Mouse (Mus musculus) left cerebral cortex, postnatal 36 days (tissue): Measurements from ENCODE around the gene LTO1. TPM values are rescaled to one million over a fixed set of nuclear protein-coding genes. Genes with fewer than 3 reads are reported as not detected.
"Not testable (repeated sequence)": the region's sequence is repeated elsewhere in the genome, so short reads cannot be mapped to it uniquely, and the experiment has no call there.

Source experiments
- DNase-seq, 2 experiments: peaks; one replicate each; pipeline ENCODE4 v3.0.0; 2021 to 2022; ENCODE audit warnings: low spot score in 2 of 2, mixed read lengths in 1 of 2
- intact Hi-C: fragments of 180-260 bp; cut with DNase I; formaldehyde crosslinking; loops from one replicate; pipeline ENCODE4 v1.15.1; 2025
- total RNA-seq, 2 experiments: library from RNA; stranded (reverse); gene quantifications; 2 replicates each; pipeline ENCODE4 v1.2.3; 2021

LTO1 gene
- total RNA-seq, 2 experiments from 2014 or later = 23.7 to 32.4 TPM

GRCm38 (mm10) chr7:144905514-144905913 lies 9.4 kb upstream of the LTO1 start:
- intact Hi-C loops, DNase-seq: not testable (repeated sequence)

DNA sequence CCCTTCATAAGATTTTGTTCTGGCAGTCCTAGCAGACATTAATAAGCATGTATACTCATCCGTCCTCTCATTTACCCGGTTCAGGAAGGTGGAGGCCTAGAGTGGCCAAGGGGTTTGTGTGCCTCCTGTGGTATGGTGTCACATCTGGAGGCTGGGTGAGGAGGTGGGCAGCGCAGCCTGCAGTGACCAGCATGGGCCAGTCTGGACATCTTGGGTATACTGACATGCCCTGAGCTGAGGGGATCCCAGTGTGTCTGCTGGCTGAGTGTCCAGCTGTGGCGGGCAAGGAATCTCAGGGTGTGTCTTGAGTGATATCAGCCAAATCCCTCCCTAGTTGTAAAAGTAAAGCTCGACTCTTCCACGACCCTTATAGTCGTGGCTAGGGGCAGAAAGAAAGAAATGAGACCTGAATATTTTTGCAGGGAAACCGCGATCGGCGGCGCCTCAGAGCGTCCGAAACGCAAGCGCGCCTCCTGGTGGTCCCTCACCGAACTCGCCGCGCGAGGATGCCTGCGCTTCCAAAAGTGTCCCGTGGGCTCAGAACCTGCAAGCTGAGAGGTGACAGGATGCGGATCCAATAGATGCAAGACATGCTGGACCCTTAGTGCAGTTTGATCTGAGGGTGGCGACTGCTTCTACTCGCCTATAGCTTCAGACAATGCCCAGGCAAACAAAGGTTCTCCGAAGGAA lies 8.0 kb upstream of the LTO1 start:
- DNase-seq = peak; percentile 42 to 63
- intact Hi-C loops = no loop called here

DNA sequence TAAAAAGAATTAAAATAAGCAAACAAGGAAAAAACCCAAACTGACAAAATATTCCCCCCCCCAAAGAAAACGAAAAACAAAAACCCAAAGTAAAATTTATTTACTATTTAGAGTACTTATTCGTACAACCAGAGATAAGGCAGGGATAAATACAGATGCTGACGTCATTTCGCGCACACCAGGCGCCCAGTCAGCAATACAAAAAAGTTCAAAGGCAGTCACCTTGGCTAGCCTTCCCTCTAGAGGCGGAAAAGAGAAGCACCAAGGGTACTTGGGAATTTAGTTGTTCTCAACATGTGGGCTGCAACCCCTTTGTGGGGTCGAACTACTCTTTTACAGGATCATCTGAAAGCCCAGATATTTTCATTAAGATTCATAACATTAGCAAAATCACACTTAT lies 7.1 kb upstream of the LTO1 start:
- intact Hi-C loops = no loop called here
- no peak for DNase-seq

DNA sequence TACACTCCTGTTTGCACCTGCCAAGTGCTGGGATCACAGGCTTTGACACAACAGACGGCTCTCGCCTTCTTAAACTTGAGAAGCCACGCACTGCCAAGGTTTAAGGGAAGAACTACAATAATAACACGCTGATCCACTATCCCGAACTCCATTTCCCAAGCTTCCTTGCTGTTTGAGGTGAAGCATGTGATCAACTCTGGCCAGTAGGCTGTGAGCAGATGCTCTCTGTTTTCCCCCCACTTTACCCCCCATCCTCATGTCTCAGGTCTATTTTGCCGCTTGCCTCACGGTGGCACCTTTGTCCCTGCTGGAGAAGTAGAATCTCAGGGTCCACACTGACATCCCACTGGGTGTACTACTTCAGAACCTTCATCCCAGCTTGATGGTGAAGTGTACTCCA lies 6.2 kb upstream of the LTO1 start:
- intact Hi-C loops = no loop called here
- no peak for DNase-seq

GRCm38 (mm10) chr7:144911121-144911520 lies 3.8 kb upstream of the LTO1 start:
- intact Hi-C loops = no loop called here
- no peak for DNase-seq

DNA sequence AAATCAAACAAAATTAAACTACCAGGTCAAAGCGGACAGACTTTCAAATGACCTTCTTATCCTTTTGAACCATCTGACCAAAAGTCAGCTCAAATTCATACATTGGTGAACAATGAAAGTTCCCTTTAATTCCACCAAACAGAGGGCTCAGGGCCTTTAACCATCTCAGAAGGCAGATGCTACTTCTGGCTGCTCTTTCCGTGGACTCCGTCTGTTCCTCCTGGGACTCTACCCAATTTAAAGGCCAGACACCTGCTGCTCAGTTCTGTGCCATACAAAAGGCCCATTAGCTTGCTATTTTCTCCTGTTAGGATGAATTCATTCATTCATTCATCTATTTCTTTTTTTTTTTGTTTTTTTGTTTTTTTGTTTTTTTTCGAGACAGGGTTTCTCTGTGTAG lies 2.0 kb upstream of the LTO1 start:
- intact Hi-C loops = no loop called here
- no peak for DNase-seq

- peak; percentile 69 to 84 for DNase-seq
- intact Hi-C loops = no loop called here
These were observed 478 bp upstream of the LTO1 start for GRCm38 (mm10) chr7:144914296-144914947.

GRCm38 (mm10) chr7:144918823-144919222 lies 3.9 kb downstream of the LTO1 start:
- DNase-seq = no peak
- intact Hi-C loops = no loop called here

GRCm38 (mm10) chr7:144927591-144927990 lies 12.7 kb downstream of the LTO1 start:
- DNase-seq = no peak

DNA sequence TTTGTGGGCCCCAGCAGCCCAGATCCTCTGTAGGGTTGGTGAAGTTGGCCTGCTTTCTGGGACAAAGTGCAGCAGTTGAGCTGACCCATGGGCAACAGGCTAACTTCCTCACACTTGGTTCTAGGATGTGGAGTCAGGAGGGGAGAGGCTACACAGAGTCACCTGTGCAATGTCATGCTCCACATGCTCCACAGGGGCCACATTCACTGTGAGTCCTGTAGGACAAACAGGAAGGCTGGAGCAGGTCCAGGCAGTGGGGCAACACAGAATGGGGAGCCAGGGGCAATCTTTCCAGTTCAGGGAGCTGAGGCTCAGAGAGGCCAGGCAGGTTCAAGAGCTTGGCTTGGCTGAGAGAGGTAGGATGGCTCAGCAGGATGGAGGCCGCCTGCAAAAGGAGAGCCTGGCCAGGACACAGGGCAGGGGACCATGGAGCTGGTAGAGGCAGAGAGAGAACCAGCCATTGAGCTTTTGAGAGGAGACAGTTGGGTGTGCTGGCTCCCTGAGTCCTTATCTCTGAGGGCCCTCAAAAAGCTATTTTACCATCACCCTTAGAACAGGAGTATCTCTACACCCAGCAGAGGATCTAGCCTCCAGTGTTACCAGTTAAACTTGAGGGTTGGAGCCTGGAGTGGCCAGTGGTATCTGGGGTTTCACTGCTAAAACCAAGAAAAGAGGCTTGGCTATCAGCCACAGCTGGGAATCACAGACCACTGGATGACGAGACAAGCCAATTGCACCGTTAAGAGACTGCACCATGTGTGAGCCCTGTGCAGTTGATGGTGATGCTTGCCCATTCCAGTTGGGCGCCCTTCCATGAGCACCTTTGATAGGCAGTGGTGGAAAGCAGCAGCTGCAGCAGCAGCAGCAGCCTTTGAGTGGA lies 13.3 kb downstream of the LTO1 start:
- intact Hi-C loops = no loop called here
- no peak for DNase-seq

More at GRCm38 (mm10) chr7:144927591-144927990, 12.7 kb downstream of the LTO1 start:
- intact Hi-C loops = no loop called here

DNA sequence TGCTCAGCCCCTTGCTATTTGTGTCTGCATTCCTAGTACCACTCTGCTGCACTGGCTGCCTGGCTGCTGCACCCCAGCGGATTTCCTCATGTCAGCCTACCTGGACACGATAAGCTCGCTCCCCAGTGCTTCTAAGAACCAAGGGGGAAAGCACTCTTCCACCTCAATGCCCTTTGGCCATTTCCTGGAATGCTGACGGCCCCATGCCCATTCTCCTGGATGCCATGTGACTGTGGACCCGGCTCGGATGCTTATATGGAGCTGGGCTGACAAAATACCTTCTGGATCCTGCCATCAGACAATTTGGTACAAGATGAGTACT lies 13.9 kb downstream of the LTO1 start:
- intact Hi-C loops = no loop called here
- no peak for DNase-seq

DNA sequence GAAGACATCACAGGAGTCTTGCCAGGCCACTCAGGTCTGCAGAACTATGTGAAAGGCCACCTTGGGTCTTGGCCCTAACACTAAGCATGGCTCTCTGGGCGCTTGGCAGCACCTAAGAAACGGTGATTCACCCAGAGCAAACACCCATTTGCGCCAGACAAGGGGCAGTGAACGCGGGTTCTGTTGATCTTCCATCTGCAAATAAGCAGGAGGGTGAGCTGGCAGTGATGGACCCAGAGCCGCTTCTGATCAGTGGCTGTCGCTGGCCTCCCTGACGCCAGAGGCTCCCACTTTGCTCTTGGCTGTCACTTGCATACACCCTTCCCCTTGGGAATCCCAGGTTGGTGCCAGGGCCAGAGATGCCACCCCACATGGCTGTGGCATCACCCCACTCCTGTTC lies 14.6 kb downstream of the LTO1 start:
- intact Hi-C loops = no loop called here
- DNase-seq = no peak

- no peak for DNase-seq
- intact Hi-C loops = no loop called here
These were observed 15.0 kb downstream of the LTO1 start for GRCm38 (mm10) chr7:144929931-144930330.

- DNase-seq = no peak
- intact Hi-C loops = no loop called here
These were observed 16.9 kb downstream of the LTO1 start for GRCm38 (mm10) chr7:144931778-144932177.

DNA sequence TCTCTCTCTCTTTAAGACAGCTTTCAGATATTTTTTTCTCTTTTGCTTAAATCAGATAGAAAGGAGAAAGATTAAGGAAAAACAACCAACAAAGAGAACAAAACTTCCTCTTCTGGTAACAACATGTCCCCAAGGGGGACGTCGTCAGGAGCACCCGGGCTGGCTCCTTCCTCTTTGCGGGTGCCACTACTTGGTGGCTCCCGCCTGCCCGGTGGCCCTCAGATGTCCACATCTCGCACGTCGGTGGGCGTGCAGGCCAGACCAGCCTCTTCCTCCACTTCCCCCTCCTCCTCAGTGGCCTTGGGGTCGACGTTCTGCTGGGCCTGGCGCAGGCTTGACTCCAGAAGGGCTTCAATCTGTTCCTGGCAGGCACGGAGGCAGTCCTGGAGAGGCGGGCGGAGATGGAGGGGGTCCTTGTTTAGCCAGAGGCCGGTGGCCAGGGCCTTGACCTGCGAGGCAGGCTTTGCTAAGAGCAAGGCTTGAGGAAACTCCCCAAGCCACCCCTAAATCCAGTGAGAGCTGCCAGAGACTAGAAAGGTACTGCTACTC lies 17.6 kb downstream of the LTO1 start:
- intact Hi-C loops = no loop called here
- DNase-seq = no peak

- DNase-seq = no peak
- intact Hi-C loops = no loop called here
These were observed 18.4 kb downstream of the LTO1 start for GRCm38 (mm10) chr7:144933336-144933735.

GRCm38 (mm10) chr7:144933796-144934195 lies 18.9 kb downstream of the LTO1 start:
- no peak for DNase-seq
- intact Hi-C loops = no loop called here

DNA sequence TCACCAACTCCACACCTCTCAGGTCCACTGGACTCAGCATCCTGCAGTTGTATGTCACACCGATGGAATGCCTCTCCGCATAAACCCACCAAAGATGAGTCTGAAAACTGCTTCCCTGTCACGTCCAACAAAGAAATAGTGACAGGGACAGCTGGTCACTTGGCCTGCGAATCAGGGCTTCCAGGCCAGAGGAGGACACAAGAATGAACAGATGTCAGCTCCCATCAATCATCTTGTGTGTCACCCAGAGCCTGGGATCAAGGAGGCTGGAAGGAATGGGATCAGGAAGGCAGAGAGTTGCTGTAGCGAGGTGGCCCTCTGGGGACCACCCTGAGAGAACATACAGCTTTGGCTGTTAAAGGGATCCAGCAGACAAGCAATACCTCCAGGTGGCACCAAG lies 20.0 kb downstream of the LTO1 start:
- intact Hi-C loops = no loop called here
- DNase-seq = no peak

- no peak for DNase-seq
- intact Hi-C loops = no loop called here
These were observed 20.7 kb downstream of the LTO1 start for GRCm38 (mm10) chr7:144935563-144935962.

- no peak for DNase-seq
- intact Hi-C loops = no loop called here
These were observed 21.5 kb downstream of the LTO1 start for GRCm38 (mm10) chr7:144936311-144936880.
